Mouse (Mus musculus) bone marrow macrophage, adult 2 months (primary cell): ENCODE measurements around the gene Thsd4. TPM values are rescaled to one million over a fixed set of nuclear protein-coding genes. Genes with fewer than 3 reads are reported as not detected.
A peak's percentile ranks its signal among the peaks of the same experiment; 100 is the strongest.

ENCODE experiments used
- H3K27ac ChIP-seq: 2 replicates; pipeline ENCODE4 v1.5.1; 2012; ENCODE audit warnings: low read depth, low read length; ENCODE audit not compliant: insufficient read depth
- H3K4me1 ChIP-seq: 2 replicates; pipeline ENCODE4 v1.6.1; 2012; ENCODE audit warnings: low read length; ENCODE audit not compliant: control insufficient read depth, insufficient read depth
- H3K4me3 ChIP-seq: 2 replicates; pipeline ENCODE4 v1.5.1; 2012; ENCODE audit warnings: mild to moderate bottlenecking, low read length, moderate library complexity; ENCODE audit not compliant: insufficient read depth
- CTCF ChIP-seq: IDR thresholded peaks from 2 replicates; pipeline ENCODE4 v1.5.1; 2012; ENCODE audit warnings: low read depth, mild to moderate bottlenecking, low read length, moderate library complexity
- POLR2A ChIP-seq: IDR thresholded peaks from 2 replicates; pipeline ENCODE4 v1.6.1; 2012; ENCODE audit warnings: mild to moderate bottlenecking, low read depth, low read length, borderline replicate concordance
- polyA plus RNA-seq: library from polyadenylated mRNA; stranded (reverse); fragments of >200 nt; gene quantifications from 2 replicates; pipeline ENCODE4 v1.2.4, GENCODE M21; 2012; ENCODE audit not compliant: missing spikeins, insufficient read depth, insufficient read length

Gene Thsd4
- polyA plus RNA-seq, 1 experiment = 0.09 TPM

- Histone ChIP-seq H3K4me3 (no peak overlapping the region), H3K27ac (no peak overlapping the region), H3K4me1 (no peaks in the 10 kb centered on the region)
- no peak for TF ChIP-seq POLR2A
- TF ChIP-seq CTCF = no peak
These were observed 520.4 kb downstream of the Thsd4 start for GRCm38 (mm10) chr9:60001444-60001843.

DNA sequence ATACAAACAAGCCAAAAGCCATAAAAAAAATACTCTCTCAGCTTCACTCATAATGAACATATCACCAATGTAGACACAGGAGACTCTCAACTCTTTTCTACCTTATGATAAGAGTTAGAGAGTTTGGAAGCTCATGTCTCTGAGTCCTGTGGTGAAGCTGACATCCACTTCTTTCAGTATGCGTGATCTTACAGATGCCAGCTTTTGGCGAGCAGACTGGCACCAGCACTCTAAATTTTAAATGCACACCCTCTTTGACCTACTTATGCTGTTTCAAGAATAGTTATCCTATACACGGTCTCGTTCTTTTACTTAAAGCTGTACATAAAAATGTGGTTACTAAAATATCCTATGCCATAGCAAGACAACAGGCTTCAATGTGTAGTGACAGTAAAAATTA lies 524.1 kb downstream of the Thsd4 start:
- TF ChIP-seq POLR2A (no peak), CTCF (no peak)
- Histone ChIP-seq H3K4me3 (no peak overlapping the region), H3K4me1 (no peaks in the 10 kb centered on the region), H3K27ac (no peak overlapping the region)

GRCm38 (mm10) chr9:59991407-59991806 lies 530.4 kb downstream of the Thsd4 start:
- H3K4me1 ChIP-seq = no peaks in the 10 kb centered on the region
- no peak overlapping the region for H3K4me3 ChIP-seq
- no peak overlapping the region for H3K27ac ChIP-seq
- TF ChIP-seq CTCF (no peak), POLR2A (no peak)

GRCm38 (mm10) chr9:59989864-59990263 lies 532.0 kb downstream of the Thsd4 start:
- Histone ChIP-seq H3K4me3 (no peak overlapping the region), H3K27ac (no peak overlapping the region), H3K4me1 (no peaks in the 10 kb centered on the region)
- TF ChIP-seq CTCF (no peak), POLR2A (no peak)

DNA sequence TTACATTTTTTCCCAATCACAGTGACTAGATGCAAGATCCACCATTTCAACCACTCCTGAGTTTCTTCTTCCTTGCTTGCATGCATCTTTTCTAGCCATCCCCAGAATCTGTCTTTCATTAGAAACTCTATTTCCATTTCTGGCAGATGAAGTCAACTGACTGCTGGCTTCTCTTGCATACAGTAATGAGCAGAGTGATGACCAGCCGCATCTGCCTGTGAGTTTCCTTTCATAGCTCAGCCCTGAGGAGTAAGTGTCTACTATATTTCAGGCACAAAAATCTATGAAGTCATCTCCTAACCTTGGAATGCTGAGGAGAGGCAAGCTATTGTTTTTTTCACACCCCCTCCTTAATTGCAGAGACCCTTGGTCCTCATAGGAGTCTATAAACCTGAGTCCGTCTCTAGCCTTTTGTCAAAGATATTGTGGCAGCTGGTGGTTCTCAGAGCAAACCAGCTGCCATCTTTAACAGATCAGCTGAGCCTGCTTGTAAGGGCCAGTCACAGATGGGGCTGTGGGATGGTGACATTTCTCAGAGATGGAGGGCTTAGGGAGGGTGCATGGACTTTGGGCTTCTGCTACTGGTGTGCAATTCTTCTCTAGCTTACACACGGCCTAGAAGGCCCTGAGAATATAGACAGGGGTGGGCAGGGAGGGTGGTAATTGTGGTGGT lies 535.8 kb downstream of the Thsd4 start:
- no peak overlapping the region for H3K4me3 ChIP-seq
- no peak for TF ChIP-seq CTCF
- TF ChIP-seq POLR2A = no peak
- H3K4me1 ChIP-seq = no peaks in the 10 kb centered on the region
- no peak overlapping the region for H3K27ac ChIP-seq

DNA sequence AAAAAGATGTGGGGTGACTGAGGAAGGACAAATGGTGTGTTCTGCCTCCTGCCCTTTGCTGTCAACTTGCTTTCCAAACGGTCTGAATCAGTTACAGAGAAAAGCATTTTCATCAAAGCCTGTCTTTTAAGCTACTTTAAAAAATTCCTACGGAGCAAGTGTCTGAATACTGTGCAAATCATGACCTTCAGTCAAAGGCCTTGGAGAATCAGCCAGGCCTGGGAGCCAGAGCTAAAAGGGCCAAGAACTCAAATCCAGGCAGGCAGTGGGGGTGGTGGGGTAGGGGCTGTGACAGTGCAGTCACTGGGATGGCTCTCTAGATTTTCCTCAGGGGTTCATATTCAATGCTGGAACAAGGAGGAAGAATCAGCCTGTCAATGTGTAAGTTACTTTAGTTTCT lies 540.7 kb downstream of the Thsd4 start:
- Histone ChIP-seq H3K4me3 (no peak overlapping the region), H3K27ac (no peak overlapping the region), H3K4me1 (no peaks in the 10 kb centered on the region)
- TF ChIP-seq CTCF = no peak
- TF ChIP-seq POLR2A = no peak

- TF ChIP-seq POLR2A (no peak), CTCF (no peak)
- Histone ChIP-seq H3K4me1 (no peaks in the 10 kb centered on the region), H3K4me3 (no peak overlapping the region), H3K27ac (no peak overlapping the region)
These were observed 550.6 kb downstream of the Thsd4 start for GRCm38 (mm10) chr9:59971263-59971662.

DNA sequence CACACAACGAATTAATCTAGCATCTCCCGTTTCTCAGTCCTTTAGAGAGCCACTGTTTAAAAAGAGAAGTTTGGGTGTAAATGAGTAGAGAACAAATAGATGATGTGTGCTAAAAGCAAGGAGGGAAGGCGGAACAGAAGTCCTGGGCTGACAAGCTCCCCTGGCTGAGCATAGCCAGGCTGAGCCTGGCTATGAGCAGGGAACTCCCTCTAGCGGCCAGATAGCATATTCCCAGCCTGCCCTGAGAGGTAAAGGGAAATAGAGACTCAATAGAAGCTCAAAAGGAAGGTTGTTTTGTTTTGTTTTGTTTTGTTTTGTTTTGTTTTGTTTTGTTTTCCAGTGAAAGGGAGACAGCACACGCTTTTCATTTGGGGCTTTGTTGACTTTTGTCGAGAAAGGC lies 552.5 kb downstream of the Thsd4 start:
- no peak overlapping the region for H3K4me3 ChIP-seq
- no peak overlapping the region for H3K27ac ChIP-seq
- TF ChIP-seq CTCF (peak; percentile 87), POLR2A (no peak)

DNA sequence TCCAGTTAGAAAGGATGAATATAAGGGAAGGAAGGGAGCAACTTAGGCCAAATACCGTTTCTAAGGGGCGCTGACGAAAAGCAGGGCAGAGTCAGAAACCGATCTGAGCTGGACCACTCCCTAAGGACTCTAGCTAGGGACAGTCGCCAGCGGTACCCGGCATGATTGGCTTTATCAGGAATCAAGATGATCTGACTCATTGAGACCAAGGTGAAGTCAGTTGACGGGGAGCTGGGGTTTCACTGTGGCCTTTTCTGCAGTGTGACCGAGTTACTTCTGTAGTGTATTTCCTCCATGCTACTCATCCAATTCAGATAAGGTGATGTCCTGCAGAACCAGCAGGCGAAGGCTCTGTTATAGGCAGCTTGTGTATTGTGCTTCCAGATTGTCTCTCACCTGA lies 556.8 kb downstream of the Thsd4 start:
- no peak overlapping the region for H3K4me3 ChIP-seq
- no peak for TF ChIP-seq CTCF
- no peak for TF ChIP-seq POLR2A
- no peaks in the 10 kb centered on the region for H3K4me1 ChIP-seq

More for the DNA sequence above, 552.5 kb downstream of the Thsd4 start:
- no peaks in the 10 kb centered on the region for H3K4me1 ChIP-seq

GRCm38 (mm10) chr9:59964367-59964766 lies 557.5 kb downstream of the Thsd4 start:
- Histone ChIP-seq H3K4me1 (no peaks in the 10 kb centered on the region), H3K4me3 (no peak overlapping the region), H3K27ac (no peak overlapping the region)
- no peak for TF ChIP-seq POLR2A
- no peak for TF ChIP-seq CTCF

More for the DNA sequence above, 556.8 kb downstream of the Thsd4 start:
- no peak overlapping the region for H3K27ac ChIP-seq
